Mouse (Mus musculus) left cerebral cortex, postnatal 14 days (tissue): ENCODE data around the gene Bst2. TPM values are rescaled to one million over a fixed set of nuclear protein-coding genes. Genes with fewer than 3 reads are reported as not detected.

ENCODE experiments used
- DNase-seq, 2 experiments: peaks; one replicate each; pipeline ENCODE4 v3.0.0; 2021 to 2022; ENCODE audit warnings: low spot score in 2 of 2, mixed read lengths in 1 of 2
- intact Hi-C: fragments of 180-260 bp; cut with DNase I; formaldehyde crosslinking; loops from one replicate; pipeline ENCODE4 v1.15.1; 2025
- long read RNA-seq, 2 experiments: library from polyadenylated mRNA; stranded (forward); transcript quantifications; one replicate each; pipeline ENCODE4 v2.0.0; 2021
- total RNA-seq, 2 experiments: library from RNA; stranded (reverse); gene quantifications; 2 replicates each; pipeline ENCODE4 v1.2.3; 2021

Gene Bst2
- total RNA-seq = 1 to 10 TPM; 2.8 to 4.2 TPM
- long read RNA-seq, experiment 1, partial matches to known transcripts = 0 of 1 reads
- long read RNA-seq, experiment 1, other reads (novel, unspliced or antisense) = 0 of 1 reads
- long read RNA-seq, experiment 2, partial matches to known transcripts = 0 of 3 reads
- long read RNA-seq, experiment 2, other reads (novel, unspliced or antisense) = 0 of 3 reads

- intact Hi-C loops = no loop called here
- DNase-seq = peak; percentile 48 to 57
These were observed at the start of gene Bst2 for GRCm38 (mm10) chr8:71537028-71537867. TSS of gene Bst2 (minus strand) at chr8:71537456.

GRCm38 (mm10) chr8:71586891-71587290 is 49.6 kb upstream of the Bst2 start:
- DNase-seq = peak; percentile 59 to 70
- intact Hi-C loops = no loop called here

- intact Hi-C loops = no loop called here
These were observed 42.9 kb upstream of the Bst2 start for GRCm38 (mm10) chr8:71580201-71580600.

GRCm38 (mm10) chr8:71579476-71579875 is 42.2 kb upstream of the Bst2 start:
- no peak for DNase-seq
- intact Hi-C loops = no loop called here

More at GRCm38 (mm10) chr8:71580201-71580600, 42.9 kb upstream of the Bst2 start:
- no peak for DNase-seq

GRCm38 (mm10) chr8:71579009-71579408 is 41.8 kb upstream of the Bst2 start:
- intact Hi-C loops = no loop called here
- no peak for DNase-seq

- DNase-seq = no peak
- intact Hi-C loops = no loop called here
These were observed 40.7 kb upstream of the Bst2 start for GRCm38 (mm10) chr8:71577856-71578387.

GRCm38 (mm10) chr8:71575020-71575419 is 37.8 kb upstream of the Bst2 start:
- intact Hi-C loops = no loop called here

GRCm38 (mm10) chr8:71574426-71574825 is 37.2 kb upstream of the Bst2 start:
- DNase-seq = no peak
- intact Hi-C loops = no loop called here

More at GRCm38 (mm10) chr8:71575020-71575419, 37.8 kb upstream of the Bst2 start:
- DNase-seq = no peak

- DNase-seq = peak; percentile 81 to 92
- intact Hi-C loops = no loop called here
These were observed 35.8 kb upstream of the Bst2 start for GRCm38 (mm10) chr8:71572847-71573633.

GRCm38 (mm10) chr8:71572077-71572476 is 34.8 kb upstream of the Bst2 start:
- intact Hi-C loops = no loop called here
- no peak for DNase-seq

- intact Hi-C loops = no loop called here
- peak; percentile 95 to 98 for DNase-seq
These were observed 33.2 kb upstream of the Bst2 start for GRCm38 (mm10) chr8:71570291-71570954.

- intact Hi-C loops = no loop called here
- peak; percentile 84 to 93 for DNase-seq
These were observed 32.4 kb upstream of the Bst2 start for GRCm38 (mm10) chr8:71569366-71570290.

- intact Hi-C loops = no loop called here
These were observed 31.7 kb upstream of the Bst2 start for GRCm38 (mm10) chr8:71568941-71569340.

GRCm38 (mm10) chr8:71568387-71568937 is 31.2 kb upstream of the Bst2 start, which contains the start of gene Slc27a1:
TSS of gene Slc27a1 (plus strand) at chr8:71568882.
- peak; percentile 60 to 79 for DNase-seq
- intact Hi-C loops = no loop called here

More at GRCm38 (mm10) chr8:71568941-71569340, 31.7 kb upstream of the Bst2 start:
- DNase-seq = no peak

GRCm38 (mm10) chr8:71567587-71567986 is 30.3 kb upstream of the Bst2 start:
- DNase-seq = no peak
- intact Hi-C loops = no loop called here

GRCm38 (mm10) chr8:71566501-71566900 is 29.2 kb upstream of the Bst2 start, which contains the start of gene Nxnl1:
TSS of gene Nxnl1 (minus strand) at chr8:71566601.
- intact Hi-C loops = no loop called here

GRCm38 (mm10) chr8:71563992-71564391 is 26.7 kb upstream of the Bst2 start:
- intact Hi-C loops = loop anchor here (2.0 kb wide), 1 partner anchor 29 kb away; the partner anchor contains the start of gene Pgls
- no peak for DNase-seq

More at GRCm38 (mm10) chr8:71566501-71566900, 29.2 kb upstream of the Bst2 start, which contains the start of gene Nxnl1:
- DNase-seq = no peak
